Mouse (Mus musculus) stomach, embryonic 14.5 days (tissue): ENCODE measurements at regions not wholly inside any gene's neighbourhood (a gene's known extent, or its start where the extent isn't known, plus 50 kb on each side); places are given as distances from the start of the nearest gene placed in this dataset.

ENCODE experiments used
- ATAC-seq: fragments of 200-750 bp; cut with Nextera tagmentation; 2 replicates; pipeline ENCODE4 v1.8.0; 2017; ENCODE audit warnings: low read depth, moderate TSS enrichment; ENCODE audit not compliant: insufficient number of reproducible peaks, insufficient read depth, low FRiP score
- H3K27ac ChIP-seq: fragments of 300-500 bp; sonication (generic); 2 replicates; pipeline ENCODE4 v1.5.1; 2014; ENCODE audit warnings: mild to moderate bottlenecking, low read length, moderate library complexity, mixed read lengths
- H3K27me3 ChIP-seq: fragments of 300-500 bp; sonication (generic); 2 replicates; pipeline ENCODE4 v1.6.1; 2014; ENCODE audit warnings: low read length, control low read depth, mixed read lengths; ENCODE audit not compliant: control insufficient read depth, insufficient read depth
- H3K36me3 ChIP-seq: fragments of 300-500 bp; sonication (generic); 2 replicates; pipeline ENCODE4 v1.6.1; 2014; ENCODE audit warnings: mild to moderate bottlenecking, control low read depth, low read length, moderate library complexity, mixed read lengths; ENCODE audit not compliant: control insufficient read depth, insufficient read depth
- H3K4me1 ChIP-seq: fragments of 300-500 bp; sonication (generic); 2 replicates; pipeline ENCODE4 v1.6.1; 2014; ENCODE audit warnings: low read length, control low read depth, mixed read lengths; ENCODE audit not compliant: control insufficient read depth, insufficient read depth
- H3K4me2 ChIP-seq: fragments of 300-500 bp; sonication (generic); replicated peaks from 2 replicates; pipeline ENCODE4 v1.6.1; 2014; ENCODE audit warnings: low read depth, low read length, control low read depth
- H3K4me3 ChIP-seq: fragments of 300-500 bp; sonication (generic); 2 replicates; pipeline ENCODE4 v1.5.1; 2014; ENCODE audit warnings: low read depth, low read length, control low read depth
- H3K9ac ChIP-seq: fragments of 300-500 bp; sonication (generic); replicated peaks from 2 replicates; pipeline ENCODE4 v1.6.1; 2014; ENCODE audit warnings: low read depth, mild to moderate bottlenecking, control low read depth, low read length, moderate library complexity, mixed read lengths
- H3K9me3 ChIP-seq: fragments of 300-500 bp; sonication (generic); 2 replicates; pipeline ENCODE4 v1.6.1; 2016; ENCODE audit warnings: low read depth, low read length, control low read depth; ENCODE audit not compliant: control insufficient read depth
- WGBS: fragments of 180-500 bp; shearing (Covaris S2); extraction: QIAGEN DNeasy Blood & Tissue Kit; methylation state at CpG from one replicate; pipeline ENCODE4 v1.1.7; 2014; 5-methylcytosine and 5-hydroxymethylcytosine counted together

DNA sequence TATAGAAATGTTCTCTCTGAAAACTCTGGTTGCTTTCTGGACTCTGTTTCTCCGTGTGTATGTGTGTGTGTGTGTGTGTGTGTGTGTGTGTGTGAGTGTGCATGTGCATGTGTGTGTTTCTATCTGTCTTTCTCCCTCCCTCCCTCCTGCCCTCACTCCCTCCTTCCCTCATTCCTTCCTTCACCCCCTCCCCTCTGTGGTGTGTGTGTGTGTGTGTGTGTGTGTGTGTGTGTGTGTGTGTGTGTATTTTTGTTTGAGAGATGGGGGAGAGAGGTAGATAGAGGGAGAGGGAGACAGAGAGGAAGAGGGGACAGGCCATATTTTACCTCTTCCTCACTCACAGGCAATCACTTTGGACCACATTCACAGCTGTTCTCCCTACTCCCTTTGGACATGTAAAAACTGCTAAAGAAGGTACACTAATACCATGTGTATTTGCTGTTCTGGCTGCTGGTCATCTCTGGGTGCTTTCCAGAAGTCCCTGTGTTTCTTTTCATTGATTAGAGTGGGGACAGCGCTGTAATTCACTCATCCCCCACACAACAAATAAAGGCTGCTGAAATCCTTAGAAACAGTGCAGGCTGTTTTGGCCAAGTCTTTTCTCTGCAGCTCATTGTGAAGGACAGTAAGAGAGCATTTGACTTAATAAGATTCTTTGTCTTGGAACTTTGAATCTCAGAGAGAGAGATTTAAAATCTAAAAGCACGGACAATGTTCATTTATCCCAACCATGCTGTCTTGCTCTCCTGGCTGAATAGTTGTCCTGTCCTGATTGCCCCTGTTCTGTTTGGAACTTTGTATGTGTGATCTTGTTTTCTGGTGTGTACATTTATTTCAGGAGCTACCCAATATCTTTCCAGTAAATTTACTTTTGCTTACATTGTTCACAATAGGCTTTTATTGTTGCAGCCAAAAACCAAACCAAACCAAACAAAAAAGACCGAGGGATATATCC is 370.9 kb downstream of the Ppargc1a start:
- Histone ChIP-seq H3K27me3 (no peaks in the 10 kb centered on the region), H3K4me3 (no peak overlapping the region), H3K9me3 (no peaks in the 10 kb centered on the region), H3K9ac (no peak overlapping the region), H3K4me1 (no peaks in the 10 kb centered on the region), H3K4me2 (no peak overlapping the region), H3K27ac (no peak overlapping the region), H3K36me3 (no peaks in the 10 kb centered on the region)
- 65% methylated on average over 4 of the region's 4 CpGs for WGBS
- ATAC-seq, result no peak

DNA sequence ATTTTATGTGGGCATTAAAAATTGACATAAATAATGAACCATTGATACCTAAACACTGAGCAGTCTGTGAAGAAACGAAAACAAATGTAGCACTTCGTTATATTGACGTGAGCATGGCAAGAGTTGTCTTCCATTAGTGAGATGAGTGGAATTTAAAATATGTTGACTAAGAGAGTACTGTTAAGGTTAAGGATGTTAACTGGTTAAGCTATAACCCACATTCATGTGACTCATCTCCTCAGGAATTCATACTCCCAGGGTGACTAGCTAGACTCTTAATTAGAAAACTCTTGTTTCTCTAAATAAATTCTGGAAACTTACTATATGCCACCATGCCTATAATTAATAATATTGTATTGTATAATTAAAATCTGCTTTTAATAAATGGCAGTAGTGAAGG is 376.9 kb downstream of the Ppargc1a start:
- H3K4me3 ChIP-seq, result no peak overlapping the region
- H3K9ac ChIP-seq, result no peak overlapping the region
- no peak overlapping the region for H3K27ac ChIP-seq
- no peaks in the 10 kb centered on the region for H3K4me1 ChIP-seq
- no peak for ATAC-seq
- no peak overlapping the region for H3K4me2 ChIP-seq
- no peaks in the 10 kb centered on the region for H3K36me3 ChIP-seq
- WGBS, result 49% methylated on average over 3 of the region's 3 CpGs
- no peaks in the 10 kb centered on the region for H3K9me3 ChIP-seq
- H3K27me3 ChIP-seq, result no peaks in the 10 kb centered on the region

DNA sequence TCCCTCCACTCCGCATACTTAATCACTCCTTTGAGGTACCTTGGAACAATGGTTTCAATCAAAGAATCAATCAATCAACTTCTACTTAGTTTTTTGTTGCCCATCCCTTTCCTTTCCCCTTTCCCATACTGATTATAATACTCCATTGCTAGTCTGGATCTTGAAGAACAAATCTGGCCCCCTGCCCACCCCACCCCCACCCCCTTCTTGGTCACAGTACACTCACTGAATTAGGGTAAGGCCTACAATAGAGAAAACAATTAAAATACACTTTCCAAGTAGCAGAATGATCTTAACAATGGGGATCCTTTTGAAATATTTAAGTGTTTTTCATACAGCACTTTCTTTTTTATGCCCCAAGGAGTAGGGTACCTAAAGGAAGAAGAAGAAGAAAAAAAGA is 397.7 kb downstream of the Ppargc1a start:
- no peaks in the 10 kb centered on the region for H3K4me1 ChIP-seq
- no peaks in the 10 kb centered on the region for H3K36me3 ChIP-seq
- no peak overlapping the region for H3K9ac ChIP-seq
- H3K9me3 ChIP-seq, result no peaks in the 10 kb centered on the region
- ATAC-seq, result no peak
- no peak overlapping the region for H3K4me2 ChIP-seq
- 88% methylated on average over 1 of the region's 1 CpGs for WGBS
- H3K27me3 ChIP-seq, result no peaks in the 10 kb centered on the region
- no peak overlapping the region for H3K27ac ChIP-seq
- no peak overlapping the region for H3K4me3 ChIP-seq

DNA sequence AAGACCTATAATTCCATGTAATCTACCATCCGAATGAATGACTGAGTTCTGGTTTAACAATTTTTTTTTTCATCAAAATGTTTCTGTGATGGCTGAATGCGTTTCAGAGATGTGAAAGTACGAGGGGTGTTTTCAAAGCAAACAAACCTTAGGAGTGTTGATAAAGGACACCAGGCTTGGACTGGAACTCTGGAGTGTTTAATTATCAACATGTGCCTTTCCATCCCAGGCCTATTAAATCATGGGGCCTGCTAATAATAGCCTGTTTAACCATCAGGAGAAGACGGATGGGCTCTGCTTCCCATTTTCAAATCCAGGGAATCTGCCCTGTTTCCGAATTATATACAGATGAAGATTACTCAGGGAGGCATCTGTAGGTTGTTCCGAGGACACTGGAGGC is 399.3 kb downstream of the Ppargc1a start:
- 17% methylated on average over 6 of the region's 6 CpGs for WGBS
- Histone ChIP-seq H3K4me2 (no peak overlapping the region), H3K9me3 (no peaks in the 10 kb centered on the region), H3K9ac (no peak overlapping the region), H3K4me1 (no peaks in the 10 kb centered on the region), H3K4me3 (no peak overlapping the region), H3K27ac (no peak overlapping the region), H3K27me3 (no peaks in the 10 kb centered on the region), H3K36me3 (no peaks in the 10 kb centered on the region)
- no peak for ATAC-seq

DNA sequence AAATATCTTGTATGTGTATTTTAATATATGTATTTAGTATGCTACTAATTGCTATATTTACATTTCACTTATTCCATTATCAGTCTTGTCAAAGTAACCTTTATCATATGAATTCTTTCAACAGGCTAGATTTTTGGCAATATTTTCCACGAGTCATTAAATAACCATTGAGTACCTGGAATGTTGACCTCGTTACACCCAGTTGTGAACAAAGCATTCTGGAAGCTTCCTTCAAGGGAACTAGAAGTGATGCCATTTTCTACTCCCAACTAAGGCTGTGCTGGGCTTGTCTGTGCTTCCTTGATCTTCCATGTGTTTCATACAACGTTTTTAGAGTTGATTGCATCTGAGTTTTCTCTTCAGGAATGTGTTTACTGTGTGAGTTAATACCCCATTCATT is 410.6 kb downstream of the Ppargc1a start:
- 46% methylated on average over 3 of the region's 3 CpGs for WGBS
- H3K36me3 ChIP-seq, result no peaks in the 10 kb centered on the region

DNA sequence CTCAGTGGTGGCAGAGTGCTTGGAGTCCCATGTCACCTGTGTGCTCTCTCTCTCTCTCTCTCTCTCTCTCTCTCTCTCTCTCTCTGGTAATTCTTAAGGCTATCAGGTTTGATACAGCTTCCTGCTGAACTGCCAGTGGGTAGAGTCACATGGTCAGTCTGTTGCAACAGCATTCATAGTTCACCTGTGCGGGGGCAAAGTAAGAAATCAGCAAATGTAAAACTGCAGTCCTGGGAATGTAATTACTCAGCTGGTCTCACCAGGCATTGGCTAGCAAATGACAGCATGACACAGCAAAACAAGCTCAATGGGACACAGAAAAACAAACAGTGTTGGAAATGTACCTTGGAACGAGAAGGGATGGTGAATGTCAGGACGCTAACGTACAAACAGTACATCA is 422.7 kb downstream of the Ppargc1a start:
- Histone ChIP-seq H3K36me3 (no peaks in the 10 kb centered on the region), H3K9ac (no peak overlapping the region), H3K9me3 (no peaks in the 10 kb centered on the region), H3K27me3 (no peaks in the 10 kb centered on the region), H3K4me3 (no peak overlapping the region), H3K27ac (no peak overlapping the region), H3K4me1 (no peaks in the 10 kb centered on the region), H3K4me2 (no peak overlapping the region)
- ATAC-seq, result no peak
- WGBS, result 78% methylated on average over 4 of the region's 4 CpGs

More for the DNA sequence above, 410.6 kb downstream of the Ppargc1a start:
- Histone ChIP-seq H3K4me3 (no peak overlapping the region), H3K9ac (no peak overlapping the region), H3K9me3 (no peaks in the 10 kb centered on the region), H3K4me2 (no peak overlapping the region), H3K27ac (no peak overlapping the region), H3K4me1 (no peaks in the 10 kb centered on the region), H3K27me3 (no peaks in the 10 kb centered on the region)
- ATAC-seq, result no peak

DNA sequence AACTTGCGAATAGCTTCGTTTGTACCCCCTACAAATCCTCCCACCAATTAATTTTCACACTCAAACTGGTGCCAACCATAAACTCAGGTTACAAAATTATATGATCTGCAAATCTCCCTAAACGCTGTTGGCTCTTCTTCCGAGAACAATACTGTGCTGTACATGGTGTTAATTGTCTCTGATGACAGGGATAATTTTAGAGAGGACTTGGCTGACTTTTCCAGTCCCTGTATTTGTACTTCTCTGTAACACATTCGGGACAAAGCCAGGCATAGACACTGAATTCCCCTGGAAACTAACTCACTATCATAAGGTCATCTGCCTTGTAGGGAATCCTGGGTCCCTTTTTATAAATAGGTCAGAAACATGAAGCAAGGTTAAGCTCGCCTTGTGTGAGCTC is 442.4 kb downstream of the Ppargc1a start:
- no peaks in the 10 kb centered on the region for H3K27me3 ChIP-seq
- no peak overlapping the region for H3K9ac ChIP-seq
- no peaks in the 10 kb centered on the region for H3K4me1 ChIP-seq
- no peak overlapping the region for H3K4me3 ChIP-seq
- H3K36me3 ChIP-seq, result no peaks in the 10 kb centered on the region
- no peak for ATAC-seq
- no peak overlapping the region for H3K4me2 ChIP-seq
- 84% methylated on average over 6 of the region's 6 CpGs for WGBS
- no peak overlapping the region for H3K27ac ChIP-seq
- H3K9me3 ChIP-seq, result no peaks in the 10 kb centered on the region

DNA sequence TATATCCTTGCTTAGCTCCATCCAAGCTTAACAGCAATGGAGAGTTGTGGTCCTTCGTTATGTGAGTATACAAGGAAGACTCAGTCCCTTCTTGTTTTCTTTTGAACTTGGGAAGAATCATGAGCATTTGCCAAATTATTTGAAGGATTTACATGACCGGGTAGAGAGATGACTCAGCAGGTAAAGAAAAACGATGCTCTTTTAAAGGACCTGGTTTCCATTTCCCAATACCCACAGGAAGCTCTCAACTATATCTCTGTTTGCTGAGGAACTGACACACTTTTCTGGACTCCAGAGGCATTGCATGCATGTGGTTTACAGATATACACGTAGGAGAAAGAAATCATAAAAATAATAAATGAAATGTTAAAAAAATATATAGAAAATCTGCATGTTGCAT is 457.5 kb downstream of the Ppargc1a start:
- H3K4me2 ChIP-seq, result no peak overlapping the region
- no peaks in the 10 kb centered on the region for H3K36me3 ChIP-seq
- no peaks in the 10 kb centered on the region for H3K9me3 ChIP-seq
- no peak overlapping the region for H3K9ac ChIP-seq
- WGBS, result 72% methylated on average over 4 of the region's 4 CpGs
- ATAC-seq, result no peak
- no peaks in the 10 kb centered on the region for H3K27me3 ChIP-seq
- H3K4me3 ChIP-seq, result no peak overlapping the region
- H3K27ac ChIP-seq, result no peak overlapping the region
- no peaks in the 10 kb centered on the region for H3K4me1 ChIP-seq

DNA sequence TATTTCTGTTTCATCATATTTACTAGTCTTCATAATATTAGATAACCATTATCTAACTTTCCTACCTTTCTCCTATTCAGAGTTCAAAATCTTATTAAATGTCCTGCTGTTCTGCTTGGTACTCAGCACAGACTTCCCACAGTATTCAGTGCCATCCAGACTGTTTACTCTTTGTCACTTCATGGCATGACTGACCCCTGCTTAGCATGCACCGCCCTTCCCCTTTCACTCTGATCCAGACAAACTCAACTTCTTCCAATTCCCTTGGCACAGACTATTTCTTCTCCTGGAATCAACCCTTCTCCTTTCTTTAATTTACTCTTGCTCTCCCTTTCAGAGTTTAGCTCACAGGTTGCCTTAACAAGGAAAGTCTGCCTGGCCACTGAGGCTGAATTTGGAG is 458.8 kb downstream of the Ppargc1a start:
- Histone ChIP-seq H3K9ac (no peak overlapping the region), H3K36me3 (no peaks in the 10 kb centered on the region), H3K4me3 (no peak overlapping the region), H3K4me1 (no peaks in the 10 kb centered on the region), H3K27ac (no peak overlapping the region), H3K27me3 (no peaks in the 10 kb centered on the region), H3K9me3 (no peaks in the 10 kb centered on the region), H3K4me2 (no peak overlapping the region)
- ATAC-seq, result no peak
- WGBS, result 89% methylated on average over 1 of the region's 1 CpGs
